Mouse (Mus musculus): ENCODE data around the gene Klrb1.

The Klrb1 gene

GRCm38 (mm10) chr6:128734896-128735295 lies 12.0 kb upstream of the Klrb1 start:
- DNase-seq (ENCODE audit: low spot score): no peak

- no peak for DNase-seq (ENCODE audit: low spot score)
Observed at GRCm38 (mm10) chr6:128733908-128734679, 11.2 kb upstream of the Klrb1 start.

- DNase-seq (ENCODE audit: low spot score): no peak
Observed at GRCm38 (mm10) chr6:128732032-128732431, 9.2 kb upstream of the Klrb1 start.

- DNase-seq (ENCODE audit: low spot score): no peak
Observed at GRCm38 (mm10) chr6:128701691-128702090, 21.2 kb downstream of the Klrb1 start.

- no peak for DNase-seq (ENCODE audit: low spot score)
Observed at GRCm38 (mm10) chr6:128679574-128679973, 43.3 kb downstream of the Klrb1 start.

- DNase-seq (ENCODE audit: low spot score): no peak
Observed at GRCm38 (mm10) chr6:128669936-128670335, 52.9 kb downstream of the Klrb1 start.

- DNase-seq (ENCODE audit: low spot score): no peak
Observed at GRCm38 (mm10) chr6:128662206-128662605, 60.7 kb downstream of the Klrb1 start, which contains the start of gene Clec2h. TSS of gene Clec2h (plus strand) at chr6:128662385.

GRCm38 (mm10) chr6:128661249-128661648 lies 61.6 kb downstream of the Klrb1 start:
- no peak for DNase-seq (ENCODE audit: low spot score)

Measured in ovary, postnatal 14 days (tissue).